Mouse (Mus musculus): ENCODE measurements around the gene Fasn.
"Not testable (repeated sequence)": the region's sequence is repeated elsewhere in the genome, so short reads cannot be mapped to it uniquely, and the experiment has no call there.

Gene Fasn

GRCm38 (mm10) chr11:120795756-120796613 is 28.4 kb downstream of the Fasn start, which contains the start of gene Dus1l:
Gene Dus1l, minus strand, starts transcription at chr11:120796403.
- peak; percentile 95 for DNase-seq

DNA sequence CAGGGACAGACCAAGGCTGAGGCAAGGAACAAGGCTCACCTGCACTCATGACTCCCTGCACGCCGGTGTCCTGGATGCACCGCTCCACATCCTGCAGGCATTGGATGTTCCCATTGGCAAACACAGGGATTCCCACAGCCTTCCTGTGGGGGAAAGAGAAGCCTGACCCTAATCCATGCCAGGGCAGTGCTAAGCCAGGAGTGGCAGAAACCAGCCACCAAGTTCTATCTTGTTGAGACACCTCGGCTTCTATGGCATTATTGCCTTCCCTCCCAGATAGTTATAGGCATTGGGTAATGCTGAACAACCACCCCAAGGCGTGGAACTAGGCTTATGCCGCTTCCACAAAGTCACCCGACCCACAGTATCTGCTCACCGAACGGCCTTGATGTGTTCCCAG is 31.7 kb downstream of the Fasn start:
- DNase-seq = no peak

DNA sequence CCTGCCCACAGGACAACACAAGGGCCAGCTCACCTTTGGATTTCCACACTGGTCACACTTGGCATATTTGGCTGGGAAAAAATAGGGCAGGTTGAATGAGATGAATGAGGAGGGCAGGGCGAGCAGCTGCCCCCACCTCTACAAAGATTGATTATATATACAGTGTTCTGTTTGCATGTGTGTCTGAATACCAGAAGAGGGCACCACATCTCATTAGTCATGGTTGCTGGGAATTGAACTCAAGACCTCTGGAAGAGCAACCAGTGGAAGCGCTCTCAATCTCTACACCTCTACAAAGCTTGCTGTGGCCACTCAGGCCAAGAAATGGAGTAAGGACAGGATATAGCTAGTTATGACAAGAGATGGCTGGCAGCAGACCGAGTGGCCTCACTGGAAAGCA is 34.5 kb downstream of the Fasn start:
- no peak for DNase-seq

GRCm38 (mm10) chr11:120789355-120789754 is 35.0 kb downstream of the Fasn start:
- no peak for DNase-seq

DNA sequence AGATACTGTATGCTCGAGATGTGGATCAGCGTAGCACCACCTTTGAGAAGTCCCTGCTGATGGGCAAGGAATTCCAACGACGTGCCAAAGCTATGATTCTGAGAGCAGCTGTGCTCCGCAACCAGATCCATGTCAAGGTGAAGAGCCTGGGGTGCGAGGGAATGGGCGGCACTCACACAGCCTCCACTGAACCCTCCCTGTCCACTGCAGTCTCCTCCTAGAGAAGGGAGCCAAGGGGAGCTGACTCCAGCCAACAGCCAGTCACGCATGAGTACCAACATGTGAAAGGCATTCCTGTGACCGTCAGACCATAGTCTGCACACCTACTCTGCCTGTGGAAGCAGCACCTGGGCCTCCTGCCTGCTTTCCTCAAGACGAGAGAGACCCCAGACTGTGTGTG is 35.9 kb downstream of the Fasn start:
- DNase-seq = not testable (repeated sequence)

GRCm38 (mm10) chr11:120785145-120785544 is 39.2 kb downstream of the Fasn start:
- no peak for DNase-seq

DNA sequence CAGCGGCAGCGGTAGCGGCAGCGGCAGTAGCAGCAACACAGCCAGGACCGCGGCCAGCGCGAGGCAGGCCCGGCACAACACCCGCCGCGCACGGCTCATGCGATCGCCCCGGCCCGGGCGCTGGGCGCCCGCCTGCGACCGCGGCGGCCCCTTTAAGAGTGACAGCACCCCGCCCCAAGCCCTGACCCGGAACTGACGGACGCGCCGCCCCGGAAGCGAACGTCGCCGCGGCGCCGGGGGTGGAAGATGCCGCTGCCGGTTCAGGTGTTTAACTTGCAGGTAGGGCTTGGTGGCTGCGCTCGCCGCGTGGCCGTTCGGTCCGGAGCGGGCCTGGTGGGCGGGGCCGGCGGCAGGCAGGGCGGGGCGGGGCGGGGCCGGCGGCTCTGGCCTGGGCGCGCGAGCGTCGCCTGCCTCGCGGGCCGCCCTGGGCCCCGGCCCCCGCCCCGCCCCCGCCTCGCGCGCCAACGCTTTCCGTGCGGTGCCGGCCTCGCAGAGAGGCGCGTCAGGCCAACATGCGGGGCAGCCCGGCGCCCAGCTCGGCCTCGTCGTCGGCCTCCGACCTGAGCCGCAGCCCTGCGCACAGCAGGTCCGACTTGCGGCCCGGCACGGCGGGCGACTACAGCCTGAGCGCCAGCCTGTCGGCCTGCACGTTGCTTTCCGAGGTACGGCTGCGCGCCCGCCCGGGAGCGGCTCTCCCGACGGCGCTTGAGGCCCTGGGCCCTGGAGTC is 40.1 kb downstream of the Fasn start, which contains the start of the genes Rfng and Gps1:
Gene Rfng (minus strand): TSS at position 144 of the 728 bp plus-strand sequence.
Gene Gps1 (plus strand): TSS at position 209 of the 728 bp plus-strand sequence.
- DNase-seq = peak; percentile 83

GRCm38 (mm10) chr11:120783426-120784063 is 40.8 kb downstream of the Fasn start:
- no peak for DNase-seq

- DNase-seq = not testable (repeated sequence)
Measured at GRCm38 (mm10) chr11:120781361-120781760, 43.0 kb downstream of the Fasn start.

DNA sequence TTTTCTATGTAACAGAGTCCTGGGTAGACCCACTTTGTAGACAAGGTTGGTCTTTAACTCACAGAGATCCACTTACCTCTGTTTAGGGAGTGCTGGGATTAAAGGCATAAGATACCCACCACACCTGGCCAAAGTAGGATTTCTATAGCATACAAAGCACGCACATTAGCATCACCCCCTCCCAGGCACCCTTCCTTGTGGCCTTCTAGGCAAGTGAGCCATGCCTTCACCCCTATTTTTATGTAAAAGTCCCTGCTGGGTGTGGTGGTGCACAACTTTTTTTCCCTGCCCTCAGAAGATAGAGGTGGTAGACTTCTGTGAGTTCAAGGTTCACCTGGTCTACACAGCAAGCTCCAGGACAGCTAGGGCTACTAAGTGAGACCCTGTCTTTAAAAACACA is 44.5 kb downstream of the Fasn start:
- DNase-seq = no peak

GRCm38 (mm10) chr11:120777123-120777522 is 47.2 kb downstream of the Fasn start:
- DNase-seq = no peak

DNA sequence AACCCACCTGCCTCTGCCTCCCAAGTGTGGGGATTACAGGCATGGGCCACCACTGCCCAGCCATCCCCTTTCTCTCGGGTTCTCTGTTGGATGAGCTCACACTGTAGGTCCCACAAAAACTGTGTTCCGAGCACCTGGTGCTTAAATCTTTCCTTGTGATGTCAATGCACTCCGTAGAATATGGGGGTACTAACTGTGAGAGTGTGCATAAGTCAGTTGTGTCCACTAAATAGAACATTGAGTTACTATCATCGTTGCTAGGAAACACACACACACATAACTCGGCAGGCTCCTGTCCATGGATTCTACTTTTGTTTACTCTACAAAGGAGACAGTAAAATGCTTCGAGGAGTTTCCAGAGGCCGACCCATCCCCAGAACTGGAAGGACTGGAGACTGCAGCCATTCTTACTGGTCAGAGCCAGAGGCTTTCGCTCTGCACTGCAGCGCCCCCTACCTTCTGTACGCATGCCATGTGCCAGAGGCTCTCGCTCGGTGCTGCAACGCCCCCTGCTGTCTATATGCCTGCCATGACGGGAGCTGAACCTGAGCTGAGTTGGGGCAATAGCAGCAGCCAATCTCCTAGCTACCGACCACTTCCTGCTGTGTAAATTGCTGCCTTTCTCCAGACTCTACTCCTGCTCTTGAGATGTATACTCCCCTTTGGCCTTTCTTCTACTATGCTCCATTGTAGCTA is 48.4 kb downstream of the Fasn start:
- peak; percentile 99 for DNase-seq

DNA sequence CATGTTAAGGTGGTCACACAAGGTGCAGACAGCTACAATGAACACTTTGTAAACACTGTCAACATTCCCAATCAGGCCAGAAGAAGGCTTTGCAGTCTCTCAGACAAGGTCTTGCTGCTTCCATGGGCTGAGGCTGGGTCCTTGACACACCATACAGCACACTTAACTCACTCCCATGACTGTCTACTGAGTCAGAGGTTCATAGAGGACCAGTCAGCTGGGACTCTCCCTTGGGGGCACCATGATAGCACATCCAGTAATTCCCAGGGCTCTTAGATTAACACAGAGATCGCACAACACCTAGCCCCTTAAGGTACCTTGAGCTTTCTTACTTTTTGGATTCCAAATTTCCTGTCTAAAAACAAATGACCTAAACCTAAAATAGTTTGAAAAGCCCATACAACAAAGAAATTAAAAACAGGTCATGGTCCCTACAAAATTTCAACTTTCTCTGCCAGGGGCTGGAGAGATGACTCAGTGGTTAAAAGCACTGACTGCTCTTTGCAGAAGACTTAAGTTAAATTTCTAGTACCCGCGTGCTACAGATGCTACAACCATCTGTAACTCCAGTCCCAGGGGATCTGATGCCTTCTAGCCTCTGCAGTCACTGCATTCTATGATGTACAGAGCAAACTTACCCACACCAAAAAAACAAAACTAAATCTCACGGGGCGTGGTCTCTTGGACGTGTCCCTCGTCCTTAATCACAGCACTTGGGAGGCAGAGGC is 50.7 kb downstream of the Fasn start:
- DNase-seq = no peak

GRCm38 (mm10) chr11:120772749-120773148 is 51.6 kb downstream of the Fasn start:
- no peak for DNase-seq

DNA sequence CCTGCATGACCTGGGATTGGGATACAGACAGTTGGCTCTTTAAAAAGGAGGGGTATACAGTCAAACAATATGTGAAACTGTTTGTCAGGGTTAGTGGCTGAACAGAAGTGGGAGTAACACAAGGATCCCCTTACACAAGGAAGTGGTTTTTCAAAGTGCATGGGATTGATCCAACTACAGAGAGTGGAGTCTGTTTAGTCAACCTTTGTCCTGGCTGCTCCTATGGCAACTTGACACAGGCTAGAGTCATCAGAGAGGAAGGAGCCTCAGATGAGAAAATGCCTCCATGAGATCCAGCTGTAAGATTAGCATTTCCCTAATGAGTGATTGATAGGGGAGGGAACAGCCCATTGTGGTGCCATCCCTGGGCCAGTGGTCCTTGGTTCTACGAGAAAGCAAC is 56.1 kb downstream of the Fasn start:
- no peak for DNase-seq

GRCm38 (mm10) chr11:120767023-120767422 is 57.3 kb downstream of the Fasn start:
- DNase-seq = not testable (repeated sequence)

GRCm38 (mm10) chr11:120763121-120763999 is 61.0 kb downstream of the Fasn start:
- DNase-seq = not testable (repeated sequence)

DNA sequence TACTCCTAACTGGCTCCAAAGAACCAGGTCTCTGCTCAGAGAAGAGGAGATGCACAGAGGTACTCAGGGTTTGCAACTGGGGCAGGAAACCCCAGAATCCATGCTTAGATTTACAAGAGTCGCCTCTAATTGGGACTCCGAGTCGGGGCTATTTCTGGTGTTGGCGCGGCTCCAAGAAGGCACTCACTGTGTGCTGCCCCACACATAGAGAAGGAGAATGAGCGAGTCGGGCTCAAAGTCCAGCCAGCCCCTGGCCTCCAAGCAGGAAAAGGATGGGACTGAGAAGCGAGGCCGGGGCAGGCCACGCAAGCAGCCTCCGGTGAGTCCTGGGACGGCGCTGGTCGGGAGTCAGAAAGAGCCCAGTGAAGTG is 61.7 kb downstream of the Fasn start, which contains the start of gene Hmga1b:
Gene Hmga1b (plus strand): TSS at position 123 of the 370 bp plus-strand sequence.
- not testable (repeated sequence) for DNase-seq

- no peak for DNase-seq
Measured at GRCm38 (mm10) chr11:120761811-120762671, 62.3 kb downstream of the Fasn start.

DNA sequence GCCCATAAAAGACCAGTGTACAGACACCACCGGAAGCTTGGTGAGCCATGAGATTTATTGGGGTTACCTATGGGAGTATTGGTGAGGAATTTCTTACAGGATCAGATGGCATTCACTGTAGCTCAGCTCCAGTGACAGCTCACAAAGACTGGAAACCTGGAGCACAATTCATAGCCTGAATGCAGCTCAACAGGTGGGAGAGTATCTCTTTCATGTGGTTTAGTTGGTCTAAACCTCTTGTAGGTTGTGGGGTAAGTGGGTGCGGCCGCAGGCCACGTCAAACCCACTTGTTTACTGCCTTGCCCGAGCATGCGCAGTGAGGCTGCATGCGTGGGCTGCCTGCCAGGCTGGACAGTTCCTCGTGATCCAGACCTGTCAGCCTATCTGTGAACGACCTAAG is 64.1 kb downstream of the Fasn start:
- DNase-seq = no peak

Data from right cerebral cortex, postnatal 14 days (tissue).